Mouse (Mus musculus): ENCODE data around the gene Zfp217. TPM values are rescaled to one million over a fixed set of nuclear protein-coding genes. Genes with fewer than 3 reads are reported as not detected.
A peak's percentile ranks its signal among the peaks of the same experiment; 100 is the strongest.

The Zfp217 gene
- polyA plus RNA-seq, 1 experiment from 2014 or later: 3.7 TPM

GRCm38 (mm10) chr2:170128461-170129247 lies 19.2 kb downstream of the Zfp217 start:
- Histone ChIP-seq H3K36me3 (ENCODE audit: control insufficient read depth, insufficient read depth, low read length) (no peaks in the 10 kb centered on the region), H3K27ac (ENCODE audit: low read depth, low read length) (peak overlapping the region; percentile 98), H3K9me3 (replicated peaks; ENCODE audit: control insufficient read depth, low read length) (no peaks in the 10 kb centered on the region), H3K27me3 (ENCODE audit: control insufficient read depth, insufficient read depth, low read length) (no peaks in the 10 kb centered on the region), H3K4me1 (ENCODE audit: control insufficient read depth, insufficient read depth, low read length) (peaks cover 43% of the 10 kb centered on the region), H3K4me3 (ENCODE audit: low read depth, low read length) (peak overlapping the region; percentile 91; the same call in 1 of the 2 replicates), H3K4me2 (peak overlapping the region; percentile 90), H3K9ac (ENCODE audit: low read depth, low read length) (no peak overlapping the region; the same call in 1 of the 2 replicates)
- ATAC-seq (replicated peaks; ENCODE audit: insufficient number of reproducible peaks, low FRiP score, low TSS enrichment): no peak
- 12% methylated on average over 7 of the region's 7 CpGs for WGBS (ENCODE audit: insufficient replicate concordance)

- Histone ChIP-seq H3K9me3 (replicated peaks; ENCODE audit: control insufficient read depth, low read length) (no peaks in the 10 kb centered on the region), H3K27ac (ENCODE audit: low read depth, low read length) (no peak overlapping the region), H3K4me1 (ENCODE audit: control insufficient read depth, insufficient read depth, low read length) (peaks cover 39% of the 10 kb centered on the region), H3K4me3 (ENCODE audit: low read depth, low read length) (no peak overlapping the region), H3K9ac (ENCODE audit: low read depth, low read length) (no peak overlapping the region), H3K36me3 (ENCODE audit: control insufficient read depth, insufficient read depth, low read length) (no peaks in the 10 kb centered on the region), H3K4me2 (no peak overlapping the region), H3K27me3 (ENCODE audit: control insufficient read depth, insufficient read depth, low read length) (no peaks in the 10 kb centered on the region)
- 41% methylated on average over 3 of the region's 3 CpGs for WGBS (ENCODE audit: insufficient replicate concordance)
- ATAC-seq (replicated peaks; ENCODE audit: insufficient number of reproducible peaks, low FRiP score, low TSS enrichment): no peak
Measured at GRCm38 (mm10) chr2:170127523-170127922, 20.4 kb downstream of the Zfp217 start.

GRCm38 (mm10) chr2:170126266-170126665 lies 21.6 kb downstream of the Zfp217 start:
- WGBS (ENCODE audit: insufficient replicate concordance): 85% methylated on average over 1 of the region's 1 CpGs
- H3K9me3 ChIP-seq (replicated peaks; ENCODE audit: control insufficient read depth, low read length): no peaks in the 10 kb centered on the region

GRCm38 (mm10) chr2:170122197-170122596 lies 25.7 kb downstream of the Zfp217 start:
- no peak for ATAC-seq (replicated peaks; ENCODE audit: insufficient number of reproducible peaks, low FRiP score, low TSS enrichment)
- H3K27ac ChIP-seq (ENCODE audit: low read depth, low read length): no peak overlapping the region
- no peak overlapping the region for H3K4me3 ChIP-seq (ENCODE audit: low read depth, low read length)
- no peaks in the 10 kb centered on the region for H3K9me3 ChIP-seq (replicated peaks; ENCODE audit: control insufficient read depth, low read length)
- peaks cover 23% of the 10 kb centered on the region for H3K36me3 ChIP-seq (ENCODE audit: control insufficient read depth, insufficient read depth, low read length)
- no peak overlapping the region for H3K9ac ChIP-seq (ENCODE audit: low read depth, low read length)
- peaks cover 13% of the 10 kb centered on the region; the same call in 1 of the 2 replicates for H3K4me1 ChIP-seq (ENCODE audit: control insufficient read depth, insufficient read depth, low read length)
- WGBS (ENCODE audit: insufficient replicate concordance): 84% methylated on average over 7 of the region's 7 CpGs
- no peak overlapping the region for H3K4me2 ChIP-seq
- H3K27me3 ChIP-seq (ENCODE audit: control insufficient read depth, insufficient read depth, low read length): no peaks in the 10 kb centered on the region

More at GRCm38 (mm10) chr2:170126266-170126665, 21.6 kb downstream of the Zfp217 start:
- Histone ChIP-seq H3K4me2 (no peak overlapping the region), H3K27me3 (ENCODE audit: control insufficient read depth, insufficient read depth, low read length) (no peaks in the 10 kb centered on the region), H3K27ac (ENCODE audit: low read depth, low read length) (no peak overlapping the region), H3K9ac (ENCODE audit: low read depth, low read length) (no peak overlapping the region), H3K4me1 (ENCODE audit: control insufficient read depth, insufficient read depth, low read length) (peaks cover 39% of the 10 kb centered on the region), H3K36me3 (ENCODE audit: control insufficient read depth, insufficient read depth, low read length) (no peaks in the 10 kb centered on the region), H3K4me3 (ENCODE audit: low read depth, low read length) (no peak overlapping the region)
- no peak for ATAC-seq (replicated peaks; ENCODE audit: insufficient number of reproducible peaks, low FRiP score, low TSS enrichment)

- Histone ChIP-seq H3K27ac (ENCODE audit: low read depth, low read length) (no peak overlapping the region), H3K4me1 (ENCODE audit: control insufficient read depth, insufficient read depth, low read length) (peaks cover 3% of the 10 kb centered on the region; the same call in 1 of the 2 replicates), H3K4me2 (no peak overlapping the region), H3K4me3 (ENCODE audit: low read depth, low read length) (no peak overlapping the region), H3K9me3 (replicated peaks; ENCODE audit: control insufficient read depth, low read length) (no peaks in the 10 kb centered on the region), H3K36me3 (ENCODE audit: control insufficient read depth, insufficient read depth, low read length) (peaks cover 23% of the 10 kb centered on the region), H3K9ac (ENCODE audit: low read depth, low read length) (no peak overlapping the region), H3K27me3 (ENCODE audit: control insufficient read depth, insufficient read depth, low read length) (no peaks in the 10 kb centered on the region)
- no peak for ATAC-seq (replicated peaks; ENCODE audit: insufficient number of reproducible peaks, low FRiP score, low TSS enrichment)
- 83% methylated on average over 19 of the region's 19 CpGs for WGBS (ENCODE audit: insufficient replicate concordance)
Measured at GRCm38 (mm10) chr2:170120139-170121027, 27.5 kb downstream of the Zfp217 start.

GRCm38 (mm10) chr2:170116704-170117281 lies 31.1 kb downstream of the Zfp217 start:
- Histone ChIP-seq H3K4me3 (ENCODE audit: low read depth, low read length) (no peak overlapping the region), H3K4me1 (ENCODE audit: control insufficient read depth, insufficient read depth, low read length) (no peaks in the 10 kb centered on the region; the same call in 1 of the 2 replicates), H3K4me2 (no peak overlapping the region), H3K9me3 (replicated peaks; ENCODE audit: control insufficient read depth, low read length) (no peaks in the 10 kb centered on the region), H3K27ac (ENCODE audit: low read depth, low read length) (no peak overlapping the region), H3K36me3 (ENCODE audit: control insufficient read depth, insufficient read depth, low read length) (peaks cover 41% of the 10 kb centered on the region), H3K9ac (ENCODE audit: low read depth, low read length) (no peak overlapping the region), H3K27me3 (ENCODE audit: control insufficient read depth, insufficient read depth, low read length) (no peaks in the 10 kb centered on the region)
- 33% methylated on average over 4 of the region's 4 CpGs for WGBS (ENCODE audit: insufficient replicate concordance)
- no peak for ATAC-seq (replicated peaks; ENCODE audit: insufficient number of reproducible peaks, low FRiP score, low TSS enrichment)

GRCm38 (mm10) chr2:170110306-170110705 lies 37.6 kb downstream of the Zfp217 start:
- ATAC-seq (replicated peaks; ENCODE audit: insufficient number of reproducible peaks, low FRiP score, low TSS enrichment): no peak
- peaks cover 27% of the 10 kb centered on the region for H3K36me3 ChIP-seq (ENCODE audit: control insufficient read depth, insufficient read depth, low read length)
- H3K9ac ChIP-seq (ENCODE audit: low read depth, low read length): no peak overlapping the region
- no peak overlapping the region for H3K27ac ChIP-seq (ENCODE audit: low read depth, low read length)
- H3K4me3 ChIP-seq (ENCODE audit: low read depth, low read length): no peak overlapping the region
- H3K4me1 ChIP-seq (ENCODE audit: control insufficient read depth, insufficient read depth, low read length): no peaks in the 10 kb centered on the region
- H3K27me3 ChIP-seq (ENCODE audit: control insufficient read depth, insufficient read depth, low read length): no peaks in the 10 kb centered on the region
- H3K9me3 ChIP-seq (replicated peaks; ENCODE audit: control insufficient read depth, low read length): no peaks in the 10 kb centered on the region
- 87% methylated on average over 8 of the region's 8 CpGs for WGBS (ENCODE audit: insufficient replicate concordance)
- H3K4me2 ChIP-seq: no peak overlapping the region

GRCm38 (mm10) chr2:170109528-170109927 lies 38.4 kb downstream of the Zfp217 start:
- Histone ChIP-seq H3K27me3 (ENCODE audit: control insufficient read depth, insufficient read depth, low read length) (no peaks in the 10 kb centered on the region), H3K27ac (ENCODE audit: low read depth, low read length) (no peak overlapping the region), H3K36me3 (ENCODE audit: control insufficient read depth, insufficient read depth, low read length) (peaks cover 21% of the 10 kb centered on the region), H3K4me2 (no peak overlapping the region), H3K4me3 (ENCODE audit: low read depth, low read length) (no peak overlapping the region), H3K9ac (ENCODE audit: low read depth, low read length) (no peak overlapping the region), H3K4me1 (ENCODE audit: control insufficient read depth, insufficient read depth, low read length) (no peaks in the 10 kb centered on the region), H3K9me3 (replicated peaks; ENCODE audit: control insufficient read depth, low read length) (no peaks in the 10 kb centered on the region)
- 60% methylated on average over 5 of the region's 5 CpGs for WGBS (ENCODE audit: insufficient replicate concordance)
- no peak for ATAC-seq (replicated peaks; ENCODE audit: insufficient number of reproducible peaks, low FRiP score, low TSS enrichment)
